Mouse (Mus musculus) lung, postnatal 0 days (tissue): Measurements from ENCODE around the gene Gse1. TPM values are rescaled to one million over a fixed set of nuclear protein-coding genes. Genes with fewer than 3 reads are reported as not detected.

Source experiments
- ATAC-seq: fragments of 200-750 bp; cut with Nextera tagmentation; 2 replicates; pipeline ENCODE4 v1.8.0; 2017; ENCODE audit warnings: moderate library complexity
- DNase-seq: peaks from one replicate; pipeline ENCODE4 v3.0.0-alpha.2; 2016; ENCODE audit warnings: low spot score
- H3K27ac ChIP-seq: fragments of 300-500 bp; sonication (generic); 2 replicates; pipeline ENCODE4 v1.5.1; 2014; ENCODE audit warnings: antibody characterized with exemption, mild to moderate bottlenecking, low read length, mixed read lengths
- H3K27me3 ChIP-seq: fragments of 300-500 bp; sonication (generic); replicated peaks from 2 replicates; pipeline ENCODE4 v1.6.1; 2014; ENCODE audit warnings: low read length, mixed read lengths; ENCODE audit not compliant: insufficient read depth
- H3K36me3 ChIP-seq: fragments of 300-500 bp; sonication (generic); 2 replicates; pipeline ENCODE4 v1.6.1; 2014; ENCODE audit warnings: low read length, mixed read lengths; ENCODE audit not compliant: insufficient read depth
- H3K4me1 ChIP-seq: fragments of 300-500 bp; sonication (generic); 2 replicates; pipeline ENCODE4 v1.6.1; 2014; ENCODE audit warnings: antibody characterized with exemption, low read depth, low read length, mixed read lengths; ENCODE audit not compliant: insufficient read depth
- H3K4me2 ChIP-seq: fragments of 300-500 bp; sonication (generic); replicated peaks from 2 replicates; pipeline ENCODE4 v1.6.1; 2014; ENCODE audit warnings: low read depth, mild to moderate bottlenecking, low read length, moderate library complexity, mixed read lengths
- H3K4me3 ChIP-seq: fragments of 300-500 bp; sonication (generic); 2 replicates; pipeline ENCODE4 v1.5.1; 2014; ENCODE audit warnings: low read depth, low read length
- H3K9ac ChIP-seq: fragments of 300-500 bp; sonication (generic); replicated peaks from 2 replicates; pipeline ENCODE4 v1.6.1; 2014; ENCODE audit warnings: low read depth, mild to moderate bottlenecking
- H3K9me3 ChIP-seq: fragments of 300-500 bp; sonication (generic); 2 replicates; pipeline ENCODE4 v1.6.1; 2016; ENCODE audit warnings: low read length, mixed read lengths
- CTCF ChIP-seq: IDR thresholded peaks from 2 replicates; pipeline ENCODE4 v1.5.1; 2016; ENCODE audit warnings: antibody characterized with exemption, mild to moderate bottlenecking
- EP300 ChIP-seq: IDR thresholded peaks from 2 replicates; pipeline ENCODE4 v1.6.1; 2016; ENCODE audit warnings: antibody characterized with exemption, mild to moderate bottlenecking, control low read depth
- WGBS: fragments of 180-500 bp; shearing (Covaris S2); extraction: QIAGEN DNeasy Blood & Tissue Kit; methylation state at CpG from one replicate; pipeline ENCODE4 v1.1.7; 2014; 5-methylcytosine and 5-hydroxymethylcytosine counted together
- polyA plus RNA-seq: library from polyadenylated mRNA; unstranded; fragments of >200 nt; fragmentation: Nextera tagmentation; extraction: Ambion mirVana; gene quantifications from 2 replicates; pipeline ENCODE4 v1.2.1, GENCODE M21; 2015

The Gse1 gene
- polyA plus RNA-seq, 1 experiment from 2014 or later = 9.9 TPM

DNA sequence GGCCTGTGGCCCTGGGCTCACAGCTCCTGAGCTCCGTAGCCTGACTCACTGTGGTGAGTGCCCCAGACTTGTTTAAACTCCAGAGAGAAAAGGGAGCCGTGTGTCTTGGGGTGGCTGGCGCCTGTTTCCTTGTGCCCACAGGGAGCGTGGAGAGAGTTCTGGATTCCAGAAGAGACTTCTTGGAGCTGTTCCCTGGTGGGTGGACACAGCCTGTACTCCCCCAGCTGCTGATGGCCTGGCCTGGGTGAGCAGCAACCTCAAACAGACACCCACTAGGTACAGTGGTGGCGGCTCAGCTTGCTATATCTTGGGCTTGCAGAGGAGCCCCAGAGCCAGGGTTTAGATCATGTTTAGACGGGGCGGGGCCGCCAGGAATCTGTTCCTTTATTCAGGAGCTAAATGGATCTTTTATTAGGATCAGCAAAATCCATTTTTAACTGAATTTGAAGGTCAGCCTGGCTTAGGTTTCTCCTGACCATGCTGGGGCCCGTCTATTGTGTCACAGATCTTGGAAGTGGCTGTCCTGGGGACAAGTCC is 21.6 kb downstream of the Gse1 start:
- ATAC-seq (no peak), DNase-seq (no peak)
- H3K4me1 ChIP-seq = no peaks in the 10 kb centered on the region
- H3K4me2 ChIP-seq = no peak overlapping the region
- no peak for TF ChIP-seq CTCF
- no peaks in the 10 kb centered on the region for H3K9me3 ChIP-seq
- H3K27me3 ChIP-seq = no peaks in the 10 kb centered on the region
- no peak overlapping the region for H3K4me3 ChIP-seq
- H3K36me3 ChIP-seq = no peaks in the 10 kb centered on the region
- 64% methylated on average over 9 of the region's 9 CpGs for WGBS
- peak overlapping the region; percentile 77; the same call in 1 of the 2 replicates for H3K27ac ChIP-seq
- no peak overlapping the region for H3K9ac ChIP-seq

DNA sequence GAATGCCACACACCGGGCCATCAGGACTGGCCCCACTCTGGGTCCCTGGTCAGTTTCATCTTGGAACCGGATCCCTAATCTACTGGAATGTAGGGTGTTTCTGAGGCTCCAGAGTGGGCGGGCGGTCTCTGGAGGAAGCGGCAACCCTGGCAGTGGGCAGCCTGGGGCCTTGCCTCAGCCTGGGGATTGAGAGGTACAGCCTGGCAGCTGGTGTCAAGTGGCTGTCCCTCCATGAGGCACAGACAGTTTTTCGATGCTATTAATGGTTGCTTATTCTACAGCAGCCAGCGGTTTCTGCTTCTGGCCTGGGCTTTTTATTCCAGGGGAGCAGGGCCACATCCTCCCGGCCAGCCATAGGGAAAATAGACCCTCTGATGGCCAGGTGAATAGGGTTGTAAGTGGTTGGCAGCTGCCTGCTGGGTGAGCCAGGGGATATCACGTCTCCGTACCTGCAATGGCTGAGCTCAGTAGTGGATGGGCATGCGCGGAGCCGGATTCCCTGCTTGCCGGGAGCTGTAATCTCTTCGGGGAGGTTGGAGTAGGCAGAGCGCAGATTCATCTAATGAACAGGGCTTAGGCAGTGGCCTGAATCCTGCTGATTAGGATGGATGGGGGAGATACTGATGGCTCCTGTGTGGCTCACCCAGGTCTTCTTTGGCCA is 22.6 kb downstream of the Gse1 start:
- H3K4me1 ChIP-seq = 0 out of 2 replicates have a peak, but pooled peaks cover 2% of the 10 kb centered on the region
- no peak for DNase-seq
- WGBS = 68% methylated on average over 16 of the region's 16 CpGs
- peak overlapping the region; percentile 77 for H3K27ac ChIP-seq
- no peak overlapping the region for H3K9ac ChIP-seq
- H3K4me3 ChIP-seq = no peak overlapping the region
- TF ChIP-seq EP300 = no peak
- TF ChIP-seq CTCF = no peak
- peak; percentile 0; the same call in 1 of the 2 replicates for ATAC-seq
- no peaks in the 10 kb centered on the region for H3K9me3 ChIP-seq
- no peaks in the 10 kb centered on the region for H3K36me3 ChIP-seq
- H3K27me3 ChIP-seq = no peaks in the 10 kb centered on the region
- no peak overlapping the region for H3K4me2 ChIP-seq

DNA sequence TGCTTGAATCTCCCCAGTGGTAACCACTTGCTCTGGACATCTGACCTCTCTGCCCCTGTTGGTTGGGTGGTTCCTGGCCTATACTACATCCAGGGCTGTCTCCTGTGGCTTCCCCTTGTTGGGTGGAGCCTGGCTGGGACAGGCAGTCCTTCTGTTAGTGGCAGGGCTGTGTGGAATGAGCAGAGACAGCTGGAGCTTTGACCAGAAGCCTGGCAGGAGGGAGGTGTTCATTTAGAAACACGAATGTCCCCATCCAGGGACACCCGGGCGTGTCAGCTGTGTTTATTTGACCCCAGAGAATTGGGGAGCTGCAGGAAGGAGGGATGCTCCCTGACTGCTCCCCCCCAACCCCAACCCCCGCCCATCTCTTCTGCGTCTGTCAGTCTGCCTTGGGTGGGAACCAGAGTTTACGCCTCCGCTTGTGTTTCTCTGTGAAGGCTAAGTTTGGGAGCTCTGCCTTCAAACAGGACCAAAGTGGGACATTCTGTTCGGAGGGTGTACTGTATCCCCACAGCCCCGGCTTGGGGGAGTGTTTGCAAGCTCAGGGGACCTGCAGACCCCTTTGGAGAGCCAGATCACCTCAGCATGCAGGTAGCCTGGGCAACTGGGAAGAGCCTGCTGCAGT is 23.3 kb downstream of the Gse1 start:
- Histone ChIP-seq H3K27me3 (no peaks in the 10 kb centered on the region), H3K4me1 (0 out of 2 replicates have a peak, but pooled peaks cover 9% of the 10 kb centered on the region), H3K4me2 (no peak overlapping the region), H3K9me3 (no peaks in the 10 kb centered on the region), H3K4me3 (no peak overlapping the region), H3K36me3 (no peaks in the 10 kb centered on the region), H3K9ac (no peak overlapping the region), H3K27ac (no peak overlapping the region)
- DNase-seq = peak; percentile 92
- 52% methylated on average over 9 of the region's 9 CpGs for WGBS
- no peak for TF ChIP-seq CTCF
- TF ChIP-seq EP300 = peak; percentile 77
- ATAC-seq = peak; percentile 84

DNA sequence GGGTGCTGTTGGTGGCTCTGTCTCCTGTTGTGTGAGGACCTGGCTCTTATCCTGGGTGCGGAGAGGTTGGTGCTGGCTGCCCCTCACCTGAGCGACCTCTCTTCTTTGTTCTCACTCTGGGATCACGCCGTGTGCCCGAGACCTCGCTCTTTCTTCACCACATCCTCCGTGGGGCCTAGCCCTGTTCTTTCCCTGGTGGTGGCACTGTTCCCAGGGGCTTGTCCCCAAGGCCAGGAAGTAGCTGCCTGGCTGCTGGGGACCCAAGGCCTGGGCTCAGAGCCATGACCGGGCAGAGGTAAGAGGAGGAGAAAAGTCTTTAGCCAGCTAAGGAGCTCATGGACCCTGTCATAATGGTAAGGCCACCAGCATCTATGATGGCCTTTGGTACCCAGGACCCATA is 25.4 kb downstream of the Gse1 start:
- WGBS = 59% methylated on average over 8 of the region's 8 CpGs
- Histone ChIP-seq H3K9ac (no peak overlapping the region), H3K36me3 (no peaks in the 10 kb centered on the region), H3K27me3 (no peaks in the 10 kb centered on the region), H3K4me2 (no peak overlapping the region), H3K9me3 (no peaks in the 10 kb centered on the region), H3K4me3 (no peak overlapping the region), H3K4me1 (peaks cover 16% of the 10 kb centered on the region), H3K27ac (no peak overlapping the region)
- TF ChIP-seq EP300 (no peak), CTCF (no peak)
- ATAC-seq (no peak), DNase-seq (no peak)

DNA sequence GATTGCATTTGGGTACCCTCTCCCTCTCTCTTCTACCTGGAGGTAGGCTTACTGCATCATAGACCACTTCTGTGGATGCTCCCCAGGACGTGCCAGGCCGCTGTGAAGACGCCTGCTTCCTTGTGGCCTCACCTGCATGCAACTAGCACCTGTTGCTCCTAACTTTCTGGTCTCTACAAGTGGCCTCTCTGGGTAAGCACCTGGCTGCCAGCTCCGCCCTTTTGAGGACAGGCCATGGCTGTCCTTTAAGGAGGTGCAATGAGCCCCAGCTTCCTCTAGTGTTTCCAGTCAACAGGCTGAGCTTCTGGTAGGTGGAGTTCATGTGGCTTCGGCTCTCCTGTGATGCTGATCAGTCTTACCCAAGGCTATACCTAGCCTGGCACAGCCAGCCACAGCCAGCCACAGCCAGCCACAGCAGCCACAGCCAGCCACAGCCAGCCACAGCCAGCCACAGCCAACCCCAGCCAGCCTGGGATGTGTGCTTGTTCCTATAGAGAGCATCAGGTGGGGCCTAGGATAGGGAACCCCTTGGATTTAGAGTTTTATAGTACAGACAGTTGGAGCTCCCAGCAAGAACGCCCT is 27.2 kb downstream of the Gse1 start:
- H3K4me1 ChIP-seq = peaks cover 16% of the 10 kb centered on the region
- no peak overlapping the region for H3K9ac ChIP-seq
- H3K9me3 ChIP-seq = no peaks in the 10 kb centered on the region
- ATAC-seq = no peak
- 71% methylated on average over 6 of the region's 6 CpGs for WGBS
- no peak overlapping the region for H3K4me2 ChIP-seq
- no peak overlapping the region for H3K27ac ChIP-seq
- no peaks in the 10 kb centered on the region for H3K36me3 ChIP-seq
- DNase-seq = peak; percentile 65
- H3K27me3 ChIP-seq = no peaks in the 10 kb centered on the region
- TF ChIP-seq EP300 (no peak), CTCF (no peak)
- H3K4me3 ChIP-seq = no peak overlapping the region

DNA sequence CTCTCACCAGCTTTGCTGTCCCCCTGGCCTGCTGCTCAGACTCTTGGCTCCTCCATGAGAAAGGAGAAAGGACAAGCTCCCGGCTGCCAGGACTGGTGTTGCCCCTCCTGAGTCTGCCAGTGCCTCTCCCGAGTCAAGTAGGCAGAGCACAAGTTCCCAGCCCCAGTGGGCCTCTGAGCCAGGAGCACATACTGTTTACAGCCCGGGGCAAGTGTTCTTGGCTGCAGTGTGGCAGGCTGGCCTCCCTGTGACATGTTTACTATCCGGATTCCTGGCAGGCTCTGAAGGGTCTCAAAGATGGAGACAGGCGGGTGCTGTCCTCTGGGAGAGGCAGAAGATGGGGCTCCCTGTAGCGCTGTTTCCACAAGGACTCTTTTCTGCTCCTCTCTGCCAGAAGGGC is 28.7 kb downstream of the Gse1 start:
- 20% methylated on average over 6 of the region's 6 CpGs for whole genome bisulfite sequencing
- Histone ChIP-seq H3K27me3 (no peaks in the 10 kb centered on the region), H3K4me1 (peaks cover 16% of the 10 kb centered on the region), H3K9ac (no peak overlapping the region), H3K4me3 (no peak overlapping the region), H3K27ac (0 out of 2 replicates have a peak overlapping the region, but pooled peaks have one; percentile 38), H3K4me2 (no peak overlapping the region), H3K9me3 (no peaks in the 10 kb centered on the region), H3K36me3 (no peaks in the 10 kb centered on the region)
- TF ChIP-seq CTCF = no peak
- no peak for TF ChIP-seq EP300
- DNase-seq = peak; percentile 32
- peak; percentile 26; the same call in 1 of the 2 replicates for ATAC-seq
